Mouse (Mus musculus) cerebellum, postnatal 14 days (tissue): ENCODE measurements at regions not wholly inside any gene's neighbourhood (a gene's known extent, or its start where the extent isn't known, plus 50 kb on each side); places are given as distances from the start of the nearest gene placed in this dataset.

Experiments
- DNase-seq, 2 experiments: peaks; one replicate each; pipeline ENCODE4 v3.0.0; 2021; ENCODE audit warnings: mixed read lengths in 2 of 2

GRCm38 (mm10) chr1:10771793-10772192, 642.1 kb upstream of the A830018L16Rik start:
- peak in 1 of 2 experiments; percentile 1 for DNase-seq

- DNase-seq, result no peak
Measured at GRCm38 (mm10) chr1:10794074-10794783, 619.7 kb upstream of the A830018L16Rik start.

- peak; percentile 69 to 72 for DNase-seq
Measured at GRCm38 (mm10) chr1:10835653-10836415, 578.1 kb upstream of the A830018L16Rik start.

- peak; percentile 8 to 23 for DNase-seq
Measured at GRCm38 (mm10) chr1:10837180-10837579, 576.7 kb upstream of the A830018L16Rik start.

- no peak for DNase-seq
Measured at GRCm38 (mm10) chr1:10852934-10853333, 561.0 kb upstream of the A830018L16Rik start.

GRCm38 (mm10) chr1:10854495-10854894, 559.4 kb upstream of the A830018L16Rik start:
- DNase-seq, result no peak

- peak; percentile 45 to 47 for DNase-seq
Measured at GRCm38 (mm10) chr1:10871163-10871853, 542.6 kb upstream of the A830018L16Rik start.

GRCm38 (mm10) chr1:10872266-10872665, 541.6 kb upstream of the A830018L16Rik start:
- DNase-seq, result no peak

- no peak for DNase-seq
Measured at GRCm38 (mm10) chr1:10872726-10873125, 541.2 kb upstream of the A830018L16Rik start.

- peak in 1 of 2 experiments; percentile 6 for DNase-seq
Measured at GRCm38 (mm10) chr1:10877391-10878170, 536.3 kb upstream of the A830018L16Rik start.

GRCm38 (mm10) chr1:10878221-10878760, 535.6 kb upstream of the A830018L16Rik start:
- DNase-seq, result no peak

GRCm38 (mm10) chr1:10880026-10880727, 533.7 kb upstream of the A830018L16Rik start:
- no peak for DNase-seq

- no peak for DNase-seq
Measured at GRCm38 (mm10) chr1:10898806-10899205, 515.1 kb upstream of the A830018L16Rik start.

- no peak for DNase-seq
Measured at GRCm38 (mm10) chr1:10902721-10903120, 511.2 kb upstream of the A830018L16Rik start.

- no peak for DNase-seq
Measured at GRCm38 (mm10) chr1:10919958-10920357, 493.9 kb upstream of the A830018L16Rik start.

GRCm38 (mm10) chr1:10932378-10933077, 481.4 kb upstream of the A830018L16Rik start:
- no peak for DNase-seq

GRCm38 (mm10) chr1:10933206-10933605, 480.7 kb upstream of the A830018L16Rik start:
- peak; percentile 10 to 23 for DNase-seq

GRCm38 (mm10) chr1:10938436-10938835, 475.5 kb upstream of the A830018L16Rik start:
- DNase-seq, result no peak

- DNase-seq, result no peak
Measured at GRCm38 (mm10) chr1:10940326-10940725, 473.6 kb upstream of the A830018L16Rik start.

GRCm38 (mm10) chr1:10942979-10943378, 470.9 kb upstream of the A830018L16Rik start:
- peak in 1 of 2 experiments; percentile 6 for DNase-seq
